Mouse (Mus musculus) embryo, embryonic 10.5 days (tissue): ENCODE results near the gene Hba-x.
A peak's percentile ranks its signal among the peaks of the same experiment; 100 is the strongest.

Experiments used
- DNase-seq: peaks from one replicate; pipeline ENCODE4 v3.0.0-alpha.2; 2015; ENCODE audit warnings: low spot score

Gene Hba-x

DNA sequence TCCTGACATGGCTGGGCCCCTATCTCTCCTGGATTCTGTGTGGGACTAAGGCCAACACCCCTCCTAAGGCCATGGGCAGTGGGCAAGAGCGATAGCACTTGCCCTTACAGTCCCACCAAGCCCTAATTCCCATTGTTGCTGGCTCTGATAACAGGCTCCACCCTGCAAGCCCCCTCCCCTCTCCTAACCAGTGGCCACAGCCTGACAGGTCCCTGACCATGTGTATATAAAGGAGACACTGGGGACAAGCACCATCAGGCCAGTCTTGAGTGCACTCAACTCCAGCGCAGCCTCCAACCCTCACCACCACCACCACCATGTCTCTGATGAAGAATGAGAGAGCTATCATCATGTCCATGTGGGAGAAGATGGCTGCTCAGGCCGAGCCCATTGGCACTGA is at the start of gene Hba-x:
Gene Hba-x (plus strand): TSS at position 54 of the 400 bp plus-strand sequence.
- DNase-seq = no peak

DNA sequence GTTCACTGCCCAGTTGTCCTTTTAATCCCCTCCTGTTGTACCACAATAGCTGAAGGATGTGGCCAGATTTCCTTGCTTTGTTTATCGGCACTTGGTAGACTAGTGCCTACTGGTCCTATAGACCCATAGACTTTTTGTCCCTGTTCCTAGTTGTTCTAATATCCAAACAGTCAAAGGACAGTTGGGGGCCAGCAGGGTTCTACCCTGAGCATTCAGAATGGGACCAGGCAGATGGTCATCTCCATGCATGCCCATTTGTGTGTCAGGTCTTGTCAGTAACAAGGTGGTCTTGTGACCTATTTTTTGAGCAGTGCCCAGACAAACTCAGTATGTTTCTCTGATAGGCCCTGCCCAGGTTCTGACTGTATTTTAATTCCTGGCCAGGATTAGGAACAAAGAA is 49.2 kb upstream of the Hba-x start:
- DNase-seq = no peak

GRCm38 (mm10) chr11:32227555-32227954 is 48.6 kb upstream of the Hba-x start:
- DNase-seq = no peak

DNA sequence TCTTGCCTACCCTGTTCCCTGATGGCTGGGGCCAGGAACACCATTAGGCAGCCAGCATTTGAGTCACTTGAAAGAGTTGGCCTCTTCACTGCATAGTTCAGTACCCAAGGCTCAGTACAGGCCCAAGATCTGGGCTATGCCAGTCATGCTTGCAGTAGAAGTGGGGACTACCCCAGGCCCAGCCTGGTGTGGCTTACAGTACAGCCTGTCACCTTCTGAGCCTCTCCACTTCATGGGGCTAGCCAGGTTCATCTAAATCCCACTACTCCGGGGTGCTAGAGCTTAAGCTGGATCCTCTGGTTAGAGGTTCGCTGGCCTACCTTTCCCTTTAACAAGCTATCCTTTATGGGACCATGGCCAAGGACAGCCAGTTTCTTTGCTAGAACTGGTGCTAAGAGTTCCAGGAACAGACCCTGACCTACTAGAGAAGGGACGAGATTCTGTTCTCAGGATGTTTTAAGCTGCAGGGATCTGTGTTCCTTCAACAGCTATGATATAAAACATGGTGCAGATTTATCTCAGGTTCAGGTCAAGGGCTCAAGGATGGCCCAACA is 47.8 kb upstream of the Hba-x start:
- DNase-seq = no peak

DNA sequence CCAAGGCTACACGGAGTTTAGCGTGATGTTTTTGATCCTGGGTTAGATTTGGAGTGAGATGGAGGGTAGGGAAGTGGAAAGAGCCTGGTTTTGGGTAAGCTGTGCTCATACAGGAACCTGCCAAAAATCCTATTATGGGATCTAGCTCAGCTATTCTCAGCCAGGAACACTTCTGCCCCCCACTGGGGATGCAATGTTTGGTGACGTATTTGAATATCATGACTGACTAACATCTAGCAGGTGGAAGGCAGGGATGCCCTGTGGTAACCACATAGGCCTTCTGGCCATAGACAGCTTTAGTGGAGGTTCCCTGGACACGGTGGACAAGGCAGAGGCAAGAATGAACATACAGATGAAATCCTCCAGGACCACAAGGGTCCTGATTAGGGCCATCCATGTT is 46.0 kb upstream of the Hba-x start:
- no peak for DNase-seq

DNA sequence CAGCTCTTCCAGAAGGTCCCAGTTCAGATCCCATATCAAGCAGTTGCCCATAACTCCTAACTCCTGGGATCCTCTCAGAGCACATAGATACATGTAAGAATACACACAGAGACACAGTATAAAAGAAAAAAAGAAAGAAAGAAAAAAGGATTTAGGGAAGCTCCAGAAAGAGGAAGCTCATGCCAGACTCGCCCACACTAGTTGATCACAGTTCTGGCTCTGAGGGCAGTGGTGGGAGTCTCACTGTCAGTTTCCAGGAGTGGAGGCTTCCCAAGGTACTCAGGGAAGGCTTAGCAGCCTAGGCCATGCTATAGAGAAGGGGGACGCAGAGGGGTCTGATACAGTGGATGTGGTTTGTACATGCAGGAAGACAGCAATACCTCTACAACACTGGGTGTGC is 45.1 kb upstream of the Hba-x start:
- DNase-seq = no peak

GRCm38 (mm10) chr11:32232848-32233247 is 43.4 kb upstream of the Hba-x start:
- no peak for DNase-seq

- DNase-seq = no peak
Observed at GRCm38 (mm10) chr11:32233895-32234294, 42.3 kb upstream of the Hba-x start.

DNA sequence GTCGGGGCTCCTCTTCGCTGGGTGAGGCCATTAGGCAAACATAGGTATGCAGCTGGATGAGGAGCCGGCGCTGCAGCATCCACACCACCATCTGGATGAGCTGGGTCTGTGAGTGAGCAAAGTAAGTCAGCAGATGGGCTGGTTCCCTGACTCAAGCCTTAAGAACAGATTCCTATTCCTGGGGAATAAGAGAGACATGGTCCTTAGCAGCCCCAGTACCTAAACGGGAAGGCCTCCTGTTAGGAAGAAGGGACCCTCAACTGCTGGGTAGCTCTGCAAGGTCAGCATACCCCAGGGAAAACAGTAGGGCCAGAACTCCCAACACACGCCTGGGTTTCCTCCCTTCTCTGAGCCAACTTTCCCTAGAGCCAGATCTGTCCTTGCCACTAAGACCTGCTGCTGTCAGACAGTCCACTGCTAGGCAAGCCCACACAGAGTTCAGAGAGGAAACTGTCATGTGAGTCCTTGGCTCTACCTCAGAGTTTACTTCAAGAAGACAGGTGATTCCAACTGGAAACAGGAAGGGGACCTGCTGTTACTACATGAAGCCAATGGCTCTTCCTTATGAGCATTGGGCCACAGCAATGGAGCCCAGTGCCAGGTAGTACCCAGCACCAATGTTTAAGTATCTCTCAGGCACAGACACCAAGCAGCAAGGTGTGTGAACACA is 41.2 kb upstream of the Hba-x start:
- DNase-seq = no peak

GRCm38 (mm10) chr11:32235646-32236045 is 40.6 kb upstream of the Hba-x start:
- no peak for DNase-seq

- DNase-seq = no peak
Observed at GRCm38 (mm10) chr11:32236132-32236531, 40.1 kb upstream of the Hba-x start.

- peak; percentile 73 for DNase-seq
Observed at GRCm38 (mm10) chr11:32236712-32237410, 39.3 kb upstream of the Hba-x start.

DNA sequence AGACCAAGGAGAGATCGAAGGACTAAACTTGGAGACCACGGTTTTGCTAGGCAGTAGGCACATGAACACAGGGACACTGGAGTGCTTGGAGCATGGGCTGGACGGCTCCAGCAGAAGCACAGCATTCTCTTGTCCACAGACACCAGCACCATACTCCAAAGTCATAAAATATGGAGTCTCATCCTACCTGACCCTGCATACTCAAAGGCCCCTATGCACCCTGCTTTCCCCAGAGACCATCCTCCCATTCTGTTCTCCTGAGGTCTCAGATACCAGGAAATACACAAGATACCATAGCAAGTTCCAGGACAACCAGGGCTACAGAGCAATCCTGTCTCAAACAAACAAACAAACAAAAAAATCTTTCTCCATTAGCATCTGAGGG is 38.8 kb upstream of the Hba-x start:
- no peak for DNase-seq

- peak; percentile 78 for DNase-seq
Observed at GRCm38 (mm10) chr11:32238093-32238860, 37.9 kb upstream of the Hba-x start.

DNA sequence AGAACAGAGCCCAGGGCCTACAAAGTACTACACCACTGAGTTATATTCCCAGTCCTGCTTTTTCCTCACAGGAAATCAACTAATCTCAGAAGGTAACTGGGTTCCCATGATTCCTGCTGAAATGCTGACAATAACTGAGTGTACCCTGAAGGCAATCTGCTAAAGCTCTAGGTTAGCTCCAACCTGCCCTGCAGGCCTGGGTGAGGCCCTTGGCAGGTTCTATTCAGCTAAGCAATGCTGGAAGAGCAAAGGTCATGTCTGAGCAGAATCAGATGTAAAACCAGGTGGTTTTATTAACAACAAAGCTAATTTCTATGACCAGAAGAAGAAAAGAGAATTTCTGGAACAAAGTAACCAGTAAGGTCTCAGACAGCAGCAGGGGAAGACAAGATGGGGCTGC is 34.8 kb upstream of the Hba-x start:
- DNase-seq = no peak

- no peak for DNase-seq
Observed at GRCm38 (mm10) chr11:32242209-32242608, 34.0 kb upstream of the Hba-x start.

DNA sequence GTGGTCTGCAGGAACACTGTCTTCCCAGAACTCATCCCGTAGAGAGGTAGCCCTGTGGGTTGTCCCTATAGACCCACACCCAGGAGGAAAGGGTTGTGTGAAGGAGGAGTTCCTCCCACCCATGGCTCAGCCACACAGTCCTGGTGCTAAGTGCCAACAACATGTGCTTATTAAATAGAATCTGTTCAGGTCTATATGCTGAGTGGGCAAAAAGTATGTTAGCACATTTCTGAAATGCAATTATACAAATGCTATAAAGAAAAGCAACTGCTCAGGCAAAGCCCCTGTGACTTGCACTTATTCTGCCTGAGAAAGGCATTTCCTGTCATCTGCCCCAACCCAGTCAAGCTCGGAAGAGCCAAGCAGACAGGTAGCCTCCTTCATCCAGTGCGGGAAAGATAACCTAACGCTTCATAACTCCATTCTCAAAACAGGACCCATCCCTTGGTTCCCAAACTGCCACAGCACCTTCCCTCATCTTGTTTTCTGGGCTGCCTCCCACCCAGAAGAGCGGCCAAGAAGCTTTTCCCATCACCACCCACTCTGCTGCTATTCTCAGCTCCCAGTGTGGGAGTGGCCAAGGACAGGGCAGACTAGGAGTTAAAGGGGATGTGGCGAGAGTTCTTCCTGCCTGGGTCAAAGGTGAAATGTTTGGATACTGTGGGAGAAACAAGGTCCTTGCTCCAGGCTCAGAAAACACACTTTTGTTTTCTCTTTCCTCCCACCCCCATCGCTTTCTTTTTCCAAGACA is 32.8 kb upstream of the Hba-x start:
- peak; percentile 22 for DNase-seq

DNA sequence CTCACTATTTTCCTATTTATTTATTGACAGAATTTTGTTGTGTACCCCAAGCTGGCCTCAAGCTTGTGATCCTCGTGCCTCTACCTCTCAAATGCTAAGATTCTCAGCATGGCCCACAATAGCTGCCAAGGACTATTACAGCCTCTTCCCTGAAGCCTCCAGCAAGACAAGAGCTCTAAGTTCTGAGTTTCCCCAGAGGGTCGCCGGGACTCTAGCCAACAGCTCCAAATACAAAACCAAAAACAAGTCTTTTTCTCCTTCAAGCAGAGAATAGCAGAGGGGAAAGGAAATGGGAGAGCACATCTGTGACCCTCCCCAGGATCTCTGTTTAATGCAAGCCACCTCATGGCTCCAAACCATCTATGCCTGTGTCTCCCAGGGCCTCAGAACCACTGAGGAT is 32.1 kb upstream of the Hba-x start:
- no peak for DNase-seq

DNA sequence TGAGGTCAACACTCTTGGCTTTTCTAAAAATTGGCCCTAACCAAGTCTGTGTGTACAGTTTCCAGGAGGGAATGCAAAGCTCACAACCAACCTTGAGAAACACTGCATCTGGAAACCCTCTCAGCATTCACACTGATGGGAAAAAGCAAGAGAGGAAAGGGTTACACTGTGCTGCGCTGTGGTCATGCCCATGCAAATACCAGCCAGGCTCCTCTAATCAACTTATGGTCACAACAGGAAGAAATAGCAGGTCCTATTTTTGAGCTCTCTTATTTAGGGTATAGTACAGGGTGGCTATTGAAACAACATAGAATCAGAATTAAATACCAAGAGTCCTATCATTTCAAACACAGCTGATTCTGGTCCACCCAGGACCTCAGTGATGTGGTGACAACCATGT is 31.6 kb upstream of the Hba-x start:
- no peak for DNase-seq

DNA sequence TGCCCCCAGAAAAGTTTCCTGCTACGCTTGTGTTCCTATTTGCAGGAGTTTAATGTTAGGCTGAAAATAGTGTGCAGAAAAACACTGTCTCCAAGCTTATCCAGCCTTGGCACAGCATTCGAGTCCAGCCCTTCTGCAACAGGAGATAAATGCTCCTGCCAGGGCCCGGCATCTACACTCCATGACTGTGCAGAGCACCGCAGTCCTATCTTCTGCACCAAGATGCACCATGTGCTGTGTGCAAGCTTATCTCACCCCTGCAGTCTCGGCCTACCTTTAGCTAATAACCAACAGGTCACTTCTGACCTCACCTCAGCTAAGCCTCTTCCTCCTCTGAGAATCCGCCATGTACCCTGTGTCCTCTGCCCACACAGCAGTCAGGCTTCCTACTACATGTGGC is 30.6 kb upstream of the Hba-x start:
- DNase-seq = no peak

- no peak for DNase-seq
Observed at GRCm38 (mm10) chr11:32247068-32247467, 29.1 kb upstream of the Hba-x start.

DNA sequence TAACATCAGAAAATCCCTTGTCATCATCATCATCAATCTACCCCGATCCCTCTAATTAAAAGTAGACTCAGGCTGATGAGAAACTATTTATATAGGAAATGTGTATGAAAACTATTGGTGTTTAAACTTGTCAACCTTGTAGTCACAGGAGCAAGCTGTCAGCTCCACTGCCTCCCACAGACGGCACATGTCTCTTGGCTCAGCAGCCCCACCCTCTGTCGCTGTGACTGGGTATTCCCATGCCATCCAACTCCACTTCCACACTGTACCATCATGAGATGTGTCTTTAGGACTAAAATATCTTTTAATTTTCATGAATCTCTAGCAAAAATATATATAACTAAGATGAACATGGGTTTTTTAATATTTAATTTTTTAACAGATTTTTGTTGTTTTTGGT is 27.9 kb upstream of the Hba-x start:
- DNase-seq = no peak
